Mouse (Mus musculus) E14TG2a.4 (cell line): ENCODE results near the gene Abraxas2.
A peak's percentile ranks its signal among the peaks of the same experiment; 100 is the strongest.

Source experiments
- H3K27me3 ChIP-seq: 2 replicates; pipeline ENCODE4 v1.6.1; 2014; ENCODE audit warnings: low read length, control low read depth; ENCODE audit not compliant: insufficient read depth
- H3K36me3 ChIP-seq: 2 replicates; pipeline ENCODE4 v1.6.1; 2014; ENCODE audit warnings: low read length, control low read depth; ENCODE audit not compliant: insufficient read depth
- H3K4me1 ChIP-seq: replicated peaks from 2 replicates; pipeline ENCODE4 v1.6.1; 2014; ENCODE audit warnings: low read depth, low read length, control low read depth
- H3K4me3 ChIP-seq: replicated peaks from 2 replicates; pipeline ENCODE4 v1.5.1; 2014; ENCODE audit warnings: mild to moderate bottlenecking, low read length
- H3K9me3 ChIP-seq: 2 replicates; pipeline ENCODE4 v1.6.1; 2014; ENCODE audit warnings: low read length, control low read depth
- CTCF ChIP-seq: conservative IDR thresholded peaks from 2 replicates; pipeline ENCODE4 v1.5.1; 2014; ENCODE audit warnings: low read length
- NANOG ChIP-seq: IDR thresholded peaks from 2 replicates; pipeline ENCODE4 v1.6.1; 2014; ENCODE audit warnings: borderline replicate concordance, low read length, mixed read lengths
- POU5F1 ChIP-seq: IDR thresholded peaks from 2 replicates; pipeline ENCODE4 v1.6.1; 2014; ENCODE audit warnings: low read length, borderline replicate concordance

Abraxas2 gene

DNA sequence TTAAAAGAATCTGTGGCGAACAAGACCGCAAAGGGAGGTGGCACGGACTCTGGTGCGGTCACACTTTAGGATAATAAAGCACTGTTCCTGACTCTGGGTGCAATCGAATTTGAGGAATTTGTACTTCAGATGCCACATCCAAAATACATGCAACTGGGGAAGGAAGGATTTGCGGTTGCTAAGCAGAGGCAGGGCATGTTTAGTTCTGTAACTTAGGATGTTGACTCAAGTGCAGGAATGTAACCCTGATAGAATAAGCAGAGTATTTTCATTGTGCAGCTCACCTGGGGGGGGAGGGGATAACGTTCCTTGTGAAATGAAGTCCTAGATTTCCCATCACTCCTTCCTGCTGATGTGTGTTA, 45.0 kb upstream of the Abraxas2 start:
- TF ChIP-seq POU5F1 = no peak
- TF ChIP-seq NANOG = no peak
- no peak for TF ChIP-seq CTCF
- Histone ChIP-seq H3K9me3 (no peaks in the 10 kb centered on the region), H3K4me3 (peak overlapping the region; percentile 85), H3K36me3 (no peaks in the 10 kb centered on the region), H3K27me3 (peaks cover 46% of the 10 kb centered on the region), H3K4me1 (peaks cover 42% of the 10 kb centered on the region)

DNA sequence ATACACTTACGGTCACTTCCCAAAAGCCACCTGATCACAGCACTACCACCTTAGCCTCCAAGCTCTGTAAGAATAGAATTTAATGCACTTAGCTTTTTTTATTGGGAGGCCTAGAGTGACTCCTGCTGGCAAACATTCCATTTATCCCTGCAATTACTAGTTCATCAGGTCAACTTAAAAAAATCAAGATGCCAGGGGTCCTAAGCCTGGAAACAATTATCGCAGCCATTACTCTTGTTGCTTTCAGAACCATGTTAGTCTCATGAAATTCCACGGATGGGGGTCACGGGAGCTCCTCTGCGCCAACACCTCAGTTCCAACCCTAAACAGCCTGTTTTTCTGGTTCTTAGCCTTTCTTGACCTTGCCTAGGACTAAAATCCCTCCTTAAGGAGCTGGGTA, 43.9 kb upstream of the Abraxas2 start:
- H3K27me3 ChIP-seq = peaks cover 46% of the 10 kb centered on the region
- H3K4me3 ChIP-seq = no peak overlapping the region
- H3K9me3 ChIP-seq = no peaks in the 10 kb centered on the region
- TF ChIP-seq NANOG (no peak), CTCF (no peak), POU5F1 (no peak)
- H3K4me1 ChIP-seq = peaks cover 32% of the 10 kb centered on the region
- no peaks in the 10 kb centered on the region for H3K36me3 ChIP-seq

DNA sequence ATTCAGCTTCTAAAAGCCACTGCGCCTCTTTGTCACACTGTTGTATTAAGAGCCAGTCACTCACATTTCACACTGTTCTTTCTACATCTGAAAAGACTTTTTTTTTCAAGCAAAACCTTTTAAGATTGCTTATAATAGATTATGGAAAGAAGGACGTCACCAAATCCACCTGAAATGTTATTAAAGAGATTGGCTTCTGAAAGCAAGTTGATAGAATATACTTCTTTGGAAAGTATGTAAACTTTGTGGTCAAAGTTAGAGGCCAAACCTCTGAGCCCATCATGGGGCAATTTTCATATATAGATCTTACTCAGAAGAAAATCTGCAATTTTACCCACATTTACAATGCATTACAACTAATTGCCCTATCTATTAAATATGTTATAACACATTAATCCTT, 42.5 kb upstream of the Abraxas2 start:
- H3K36me3 ChIP-seq = no peaks in the 10 kb centered on the region
- H3K9me3 ChIP-seq = no peaks in the 10 kb centered on the region
- no peak overlapping the region for H3K4me3 ChIP-seq
- no peak for TF ChIP-seq POU5F1
- TF ChIP-seq NANOG = no peak
- TF ChIP-seq CTCF = no peak
- peaks cover 18% of the 10 kb centered on the region for H3K4me1 ChIP-seq
- H3K27me3 ChIP-seq = peaks cover 43% of the 10 kb centered on the region

DNA sequence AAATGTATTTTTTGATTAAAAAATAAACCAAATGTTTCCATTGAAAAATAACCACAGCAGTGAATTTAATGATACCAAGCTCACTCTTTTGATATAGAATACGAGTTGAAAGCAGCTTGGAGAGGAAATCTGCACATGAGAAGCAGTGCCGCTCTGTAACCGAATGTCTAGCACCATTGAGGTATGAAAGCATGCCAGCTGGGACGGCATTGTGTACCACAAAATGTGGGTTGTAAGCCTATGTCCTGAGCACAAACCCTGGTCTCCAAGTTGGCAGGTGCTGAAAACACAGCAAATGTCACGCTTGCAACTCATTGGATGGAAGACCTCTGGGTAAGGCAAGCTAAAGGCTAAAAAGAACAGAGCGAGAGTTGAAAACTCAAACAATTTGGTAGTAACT, 42.0 kb upstream of the Abraxas2 start:
- H3K4me3 ChIP-seq = no peak overlapping the region
- H3K36me3 ChIP-seq = no peaks in the 10 kb centered on the region
- peaks cover 37% of the 10 kb centered on the region for H3K27me3 ChIP-seq
- peaks cover 13% of the 10 kb centered on the region for H3K4me1 ChIP-seq
- H3K9me3 ChIP-seq = no peaks in the 10 kb centered on the region
- no peak for TF ChIP-seq NANOG
- TF ChIP-seq POU5F1 = no peak
- no peak for TF ChIP-seq CTCF

DNA sequence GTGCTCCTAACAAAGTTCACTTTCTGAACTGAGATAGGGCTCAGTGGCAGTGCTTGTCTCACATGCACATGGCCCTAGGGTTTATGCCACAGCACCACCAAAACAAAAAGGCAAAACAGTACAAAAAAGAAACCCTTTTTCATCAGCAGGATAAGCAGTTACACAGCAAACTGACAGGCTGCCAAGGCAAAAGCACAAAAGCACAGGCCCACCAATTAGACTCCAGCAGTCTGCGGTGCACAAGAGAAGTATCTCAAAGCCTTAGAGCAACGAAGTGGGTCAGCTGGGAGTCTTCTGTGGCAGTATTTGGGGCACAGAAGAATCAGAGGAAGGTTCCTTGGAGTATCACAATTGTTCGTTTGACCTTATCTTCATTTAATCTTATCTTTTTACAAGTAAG, 38.3 kb upstream of the Abraxas2 start:
- no peak overlapping the region for H3K4me3 ChIP-seq
- TF ChIP-seq NANOG (no peak), CTCF (no peak), POU5F1 (no peak)
- H3K27me3 ChIP-seq = peaks cover 5% of the 10 kb centered on the region
- no peaks in the 10 kb centered on the region for H3K36me3 ChIP-seq
- H3K4me1 ChIP-seq = peaks cover 13% of the 10 kb centered on the region
- no peaks in the 10 kb centered on the region for H3K9me3 ChIP-seq

DNA sequence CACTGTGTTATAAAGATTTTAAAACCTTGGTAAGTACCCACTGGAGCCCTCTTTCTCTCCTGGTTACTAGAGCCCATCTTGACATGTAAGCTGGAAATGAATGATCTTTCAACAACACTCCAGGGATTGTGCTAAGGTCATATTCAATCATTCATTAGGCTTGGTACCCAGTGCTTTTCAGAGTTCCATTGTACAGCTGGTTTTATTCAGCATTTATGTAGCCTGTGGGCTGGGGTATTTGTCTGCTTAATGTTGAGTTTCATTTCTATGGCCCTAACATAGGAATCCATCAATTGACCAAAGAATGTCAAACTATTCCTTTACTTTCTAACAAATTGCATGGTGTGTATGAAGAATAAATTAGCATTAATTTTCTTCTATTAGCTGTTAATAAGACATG, 35.2 kb upstream of the Abraxas2 start:
- Histone ChIP-seq H3K27me3 (no peaks in the 10 kb centered on the region), H3K9me3 (no peaks in the 10 kb centered on the region), H3K36me3 (peaks cover 2% of the 10 kb centered on the region; the same call in 1 of the 2 replicates), H3K4me1 (peaks cover 13% of the 10 kb centered on the region), H3K4me3 (no peak overlapping the region)
- no peak for TF ChIP-seq CTCF
- TF ChIP-seq POU5F1 = no peak
- no peak for TF ChIP-seq NANOG

DNA sequence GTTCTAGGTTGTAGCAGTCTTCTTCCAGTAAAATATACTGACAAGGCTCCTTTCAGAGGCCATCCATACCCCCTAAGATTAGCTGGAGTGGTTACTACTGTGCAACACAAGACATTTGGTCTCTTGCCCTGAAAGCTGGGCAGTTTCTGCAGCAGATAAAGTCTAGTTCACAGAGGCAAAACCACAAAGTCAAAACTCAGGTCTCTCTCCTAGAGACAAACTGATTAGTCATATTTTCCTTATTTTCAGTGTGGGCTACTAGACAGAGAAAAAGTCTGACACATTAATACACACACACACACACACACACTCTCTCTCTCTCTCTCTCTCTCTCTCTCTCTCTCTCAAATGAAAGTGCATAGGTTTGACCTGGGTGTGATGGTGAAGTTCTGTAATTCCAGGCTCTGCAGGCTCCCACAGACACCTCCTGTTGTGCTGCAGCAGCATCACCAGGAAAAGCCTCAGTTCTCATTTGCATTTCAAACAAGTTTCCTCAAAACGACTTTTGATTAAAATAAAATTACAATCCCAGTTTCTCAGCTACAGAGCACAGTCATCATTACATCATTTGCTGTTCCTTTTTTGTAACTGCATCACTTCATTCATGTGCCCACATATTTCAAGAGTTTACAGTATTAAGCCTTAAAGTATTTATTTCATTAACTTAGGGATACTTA, 34.5 kb upstream of the Abraxas2 start:
- peaks cover 2% of the 10 kb centered on the region; the same call in 1 of the 2 replicates for H3K36me3 ChIP-seq
- no peak overlapping the region for H3K4me3 ChIP-seq
- H3K27me3 ChIP-seq = no peaks in the 10 kb centered on the region
- TF ChIP-seq CTCF (no peak), NANOG (no peak), POU5F1 (no peak)
- H3K9me3 ChIP-seq = no peaks in the 10 kb centered on the region
- H3K4me1 ChIP-seq = peaks cover 13% of the 10 kb centered on the region

DNA sequence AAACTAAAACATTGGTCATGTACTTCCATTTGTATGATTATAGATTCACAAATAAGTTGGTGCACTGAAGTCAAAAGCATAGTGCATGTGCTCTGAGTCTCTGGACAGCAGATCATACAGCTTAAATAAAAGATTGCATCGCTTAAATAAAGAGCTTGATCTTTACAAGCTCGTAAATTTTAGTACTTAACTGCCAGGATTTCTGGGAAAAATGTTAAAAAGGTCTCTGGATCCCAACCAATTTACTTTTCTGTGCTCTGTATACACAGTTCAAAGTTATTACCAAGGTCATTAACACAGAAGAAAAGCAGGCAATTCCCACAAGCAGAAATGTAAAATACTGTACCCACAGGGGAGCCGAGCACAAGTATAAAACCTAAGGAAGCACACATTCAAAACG, 28.1 kb upstream of the Abraxas2 start:
- H3K9me3 ChIP-seq = peaks cover 30% of the 10 kb centered on the region
- H3K4me3 ChIP-seq = no peak overlapping the region
- no peaks in the 10 kb centered on the region for H3K4me1 ChIP-seq
- no peaks in the 10 kb centered on the region for H3K27me3 ChIP-seq
- TF ChIP-seq CTCF (no peak), POU5F1 (no peak), NANOG (no peak)
- peaks cover 34% of the 10 kb centered on the region for H3K36me3 ChIP-seq

DNA sequence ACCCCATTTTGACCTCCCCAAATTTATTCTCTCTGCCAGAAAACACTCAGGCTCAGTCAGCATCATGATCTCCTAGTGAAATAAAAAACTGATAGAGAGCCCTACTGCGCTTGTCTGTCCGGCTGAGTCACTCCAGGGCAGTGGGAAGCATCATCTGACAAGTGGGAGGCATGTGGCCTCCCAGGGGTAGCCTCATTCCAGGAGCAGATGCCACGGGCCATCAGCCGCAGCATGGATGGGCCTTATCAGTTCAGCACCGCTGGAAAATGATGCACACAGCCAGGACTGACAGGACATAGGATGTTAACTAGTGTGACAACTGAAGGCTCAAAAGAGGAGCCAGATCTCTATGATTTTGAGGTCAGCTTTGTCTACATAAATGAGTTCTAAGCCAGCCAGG, 17.7 kb upstream of the Abraxas2 start:
- Histone ChIP-seq H3K4me1 (0 out of 2 replicates have a peak, but pooled peaks cover 2% of the 10 kb centered on the region), H3K36me3 (peaks cover 25% of the 10 kb centered on the region), H3K9me3 (no peaks in the 10 kb centered on the region), H3K4me3 (no peak overlapping the region), H3K27me3 (no peaks in the 10 kb centered on the region)
- TF ChIP-seq NANOG (no peak), POU5F1 (no peak), CTCF (no peak)
